Mouse (Mus musculus): ENCODE results near the gene Zfp366.

DNA sequence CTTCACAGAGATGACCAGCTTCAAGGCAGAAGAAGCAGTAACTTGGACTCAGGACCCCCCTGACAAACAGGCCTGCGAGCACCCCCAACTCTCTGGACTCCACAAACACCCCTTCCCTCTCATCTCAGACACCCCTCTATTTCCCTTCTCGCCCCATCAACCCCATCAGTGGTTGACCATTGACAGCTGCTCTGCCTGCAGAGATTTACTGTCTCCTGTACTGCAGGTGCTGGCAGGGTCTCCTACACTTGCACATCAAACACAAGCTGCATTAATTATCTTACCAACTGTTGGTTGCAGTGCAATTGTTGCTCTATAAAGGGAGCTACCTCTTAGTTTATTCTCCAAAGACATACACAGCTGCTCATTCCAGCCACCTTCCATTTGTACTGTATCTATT is 51.6 kb downstream of the Zfp366 start:
- no peak for TF ChIP-seq CTCF (IDR thresholded peaks at IDR 0.05; ENCODE audit: borderline replicate concordance, insufficient read depth, low read depth, low read length)
- TF ChIP-seq POLR2A (IDR thresholded peaks at IDR 0.05; ENCODE audit: borderline replicate concordance, insufficient read depth, low read length): no peak

Measured in cerebellum, adult 2 months (tissue).